Comparison of ENCODE assay signal across 11 mouse cellular contexts in genomic region chr6:85344929-85345328, GRCm38 (mm10).
"Had no signal": no experiment of that assay in that cellular context is flagged by ENCODE, and none has a peak within 500 bp of the region (broad histone marks: within the 10 kb centered on the region; RNA-seq: fewer than 3 reads in every experiment).

No protein-coding gene starts in this region.

- DNase-seq: kidney, postnatal 10 days; kidney, postnatal 36 days; layer of hippocampus, postnatal 36 days; liver, embryonic 13.5 days; lung, adult 2 months; lung, postnatal 14 days; lung, postnatal 4 days; midbrain, embryonic 14.5 days; right cerebral cortex, postnatal 4 days; thymus, adult 2 months; thymus, postnatal 14 days had no signal
